Mouse (Mus musculus): ENCODE measurements around the gene Tmem88b.

DNA sequence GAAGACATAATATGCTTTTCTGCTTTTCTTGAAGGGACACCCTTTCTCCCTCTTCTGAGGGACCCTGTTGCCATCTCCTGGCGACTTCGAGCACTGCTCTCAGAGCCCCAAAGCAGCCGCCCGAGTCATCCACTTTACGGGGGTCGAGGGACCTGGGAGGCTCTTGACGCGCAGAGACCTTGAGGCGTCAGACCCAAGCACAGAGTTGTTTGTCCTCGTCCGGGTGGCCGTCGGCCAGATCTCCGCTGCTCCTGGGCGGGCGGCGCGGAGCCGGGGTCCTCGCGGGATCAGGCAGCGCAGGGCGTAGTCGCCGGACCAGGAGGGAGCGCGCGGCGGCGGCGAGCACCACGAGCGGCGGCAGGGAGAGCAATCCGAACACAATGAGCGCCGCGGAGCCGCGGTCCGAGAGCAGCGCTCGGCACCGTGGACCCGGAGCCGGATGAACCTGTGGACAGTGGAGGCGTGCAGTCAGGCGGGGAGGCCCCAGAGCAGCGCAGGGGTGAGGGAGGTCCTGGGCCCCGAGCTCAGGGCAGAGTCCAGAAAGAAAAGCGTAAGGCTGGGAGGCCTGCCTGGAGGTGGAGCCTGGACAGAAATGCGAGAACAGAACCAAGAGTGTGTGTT lies 1.5 kb downstream of the Tmem88b start:
- no peak for TF ChIP-seq POLR2A (IDR thresholded peaks at IDR 0.05; ENCODE audit: low read depth, low read length)
- TF ChIP-seq CTCF (conservative IDR thresholded peaks at IDR 0.05; ENCODE audit: insufficient read depth, insufficient read length, low read depth, low read length): peak; percentile 60
